Mouse (Mus musculus) thymus, postnatal 36 days (tissue): ENCODE measurements around the gene Gm8011.
"Not testable (repeated sequence)": the region's sequence is repeated elsewhere in the genome, so short reads cannot be mapped to it uniquely, and the experiment has no call there.

Experiments
- DNase-seq, 2 experiments: peaks; one replicate each; pipeline ENCODE4 v3.0.0; 2022; ENCODE audit warnings: mixed read lengths in 2 of 2

Gm8011 gene

DNA sequence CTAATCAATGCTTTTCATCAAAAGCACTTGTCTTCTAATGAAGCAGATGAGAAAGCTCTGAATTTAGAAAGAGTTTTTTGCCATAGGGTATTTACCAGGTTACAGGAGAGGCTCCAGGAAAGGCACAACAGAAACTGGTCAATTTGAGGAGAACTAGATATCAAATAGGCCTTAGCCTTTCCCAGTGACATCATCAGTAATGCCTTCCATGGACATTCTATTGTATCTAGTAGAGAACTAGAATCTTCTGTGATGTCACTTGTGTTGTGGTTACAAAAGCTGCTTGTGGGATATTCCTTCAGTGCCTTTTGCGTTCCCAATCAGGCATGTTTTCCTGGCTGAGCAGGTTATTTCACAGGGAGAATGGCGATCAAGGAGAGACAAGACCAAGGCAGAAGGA, at the start of gene Gm8011:
Gene Gm8011 (plus strand): TSS at position 301 of the 400 bp plus-strand sequence.
- not testable (repeated sequence) for DNase-seq

DNA sequence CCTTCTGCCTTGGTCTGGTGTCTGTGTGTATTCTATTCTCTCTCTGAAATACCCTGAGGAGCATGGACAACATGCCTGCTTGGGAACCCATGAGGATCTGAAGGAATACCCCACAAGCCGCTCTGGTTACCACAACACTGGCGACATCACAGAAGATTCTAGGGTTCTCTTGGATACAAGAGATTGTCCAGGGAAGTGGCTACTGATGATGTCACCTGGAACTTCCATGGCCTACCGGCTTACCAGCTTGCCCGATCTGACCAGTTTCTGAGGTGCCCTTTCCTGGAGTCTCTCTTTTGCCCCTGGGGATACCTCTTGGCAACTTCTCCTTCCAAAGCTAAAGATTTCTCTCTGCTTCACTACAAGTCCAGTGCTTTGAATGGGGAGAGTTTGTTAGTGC, 24.1 kb upstream of the Gm8011 start, which contains the start of gene Gm8005:
Gene Gm8005 (minus strand): TSS at position 101 of the 400 bp plus-strand sequence.
- not testable (repeated sequence) for DNase-seq

DNA sequence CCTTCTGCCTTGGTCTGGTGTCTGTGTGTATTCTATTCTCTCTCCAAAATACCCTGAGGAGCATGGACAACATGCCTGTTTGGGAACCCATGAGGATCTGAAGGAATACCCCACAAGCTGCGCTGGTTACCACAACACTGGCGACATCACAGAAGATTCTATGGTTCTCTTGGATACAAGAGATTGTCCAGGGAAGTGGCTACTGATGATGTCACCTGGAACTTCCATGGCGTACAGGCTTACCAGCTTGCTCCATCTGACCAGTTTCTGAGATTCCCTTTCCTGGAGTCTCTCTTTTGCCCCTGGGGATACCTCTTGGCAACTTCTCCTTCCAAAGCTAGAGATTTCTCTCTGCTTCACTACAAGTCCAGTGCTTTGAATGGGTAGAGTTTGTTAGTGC, 38.6 kb downstream of the Gm8011 start, which contains the start of gene Gm8020:
Gene Gm8020 (minus strand): TSS at position 101 of the 400 bp plus-strand sequence.
- DNase-seq: not testable (repeated sequence)
